Mouse (Mus musculus): ENCODE data around the gene Bud23. TPM values are rescaled to one million over a fixed set of nuclear protein-coding genes. Genes with fewer than 3 reads are reported as not detected.
"Not testable (repeated sequence)": the region's sequence is repeated elsewhere in the genome, so short reads cannot be mapped to it uniquely, and the experiment has no call there.

The Bud23 gene
- 10 to 100 TPM; 49.0 to 57.9 TPM for total RNA-seq (2021)
- long read RNA-seq, partial matches to known transcripts: 34 of 46 reads
- long read RNA-seq, other reads (novel, unspliced or antisense): 12 of 46 reads

DNA sequence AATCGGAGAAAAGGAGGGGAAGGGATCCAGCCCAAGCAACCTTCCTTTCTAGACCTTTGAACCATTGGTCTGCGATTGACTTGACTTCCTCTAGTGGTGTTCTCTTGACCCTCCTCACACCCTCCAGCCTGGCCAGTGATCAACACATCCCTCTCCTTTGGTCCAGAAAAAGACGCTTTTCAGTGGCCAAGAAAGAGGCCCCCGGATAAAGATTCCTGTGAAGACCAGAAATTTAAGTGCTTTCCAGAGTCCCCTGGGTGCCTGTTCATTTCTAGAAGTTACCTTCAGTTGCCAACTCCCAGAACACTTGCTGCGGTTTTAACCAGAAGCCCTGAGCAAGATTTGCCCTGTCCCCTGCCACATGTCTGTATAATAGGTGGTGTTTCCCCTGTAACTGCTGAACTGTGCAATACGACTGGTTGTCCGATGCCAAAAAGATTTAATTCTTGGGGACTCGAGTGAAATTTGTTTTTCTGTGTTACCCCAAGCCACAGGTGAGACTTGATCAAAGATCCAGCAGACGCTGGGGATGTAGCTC lies at the start of gene Bud23:
Gene Bud23, minus strand, starts transcription at position 51 of the 538 bp plus-strand sequence.
- not testable (repeated sequence) for DNase-seq (ENCODE audit: low spot score in 2 of 2)

DNA sequence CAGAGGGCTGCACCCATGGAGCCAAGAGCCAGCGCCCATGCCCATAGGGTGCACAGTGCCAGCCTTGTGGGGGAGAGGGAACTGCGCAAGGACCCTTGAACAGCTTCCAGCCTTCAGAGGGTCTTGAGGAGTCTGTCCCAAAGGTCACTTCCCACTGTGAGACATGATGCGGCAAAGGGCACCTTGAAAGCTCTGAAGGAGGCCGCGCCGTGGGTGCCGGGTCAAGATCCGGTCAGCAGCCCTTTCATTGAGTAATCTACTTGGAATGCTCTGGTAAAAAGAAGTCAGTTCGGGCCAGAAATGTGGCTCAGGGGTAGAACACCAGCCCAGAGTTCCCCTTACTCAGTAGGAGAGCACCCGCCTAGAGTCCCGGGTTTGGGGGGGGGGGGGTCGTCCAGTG lies 49.0 kb upstream of the Bud23 start:
- DNase-seq (ENCODE audit: low spot score in 2 of 2): no peak

DNA sequence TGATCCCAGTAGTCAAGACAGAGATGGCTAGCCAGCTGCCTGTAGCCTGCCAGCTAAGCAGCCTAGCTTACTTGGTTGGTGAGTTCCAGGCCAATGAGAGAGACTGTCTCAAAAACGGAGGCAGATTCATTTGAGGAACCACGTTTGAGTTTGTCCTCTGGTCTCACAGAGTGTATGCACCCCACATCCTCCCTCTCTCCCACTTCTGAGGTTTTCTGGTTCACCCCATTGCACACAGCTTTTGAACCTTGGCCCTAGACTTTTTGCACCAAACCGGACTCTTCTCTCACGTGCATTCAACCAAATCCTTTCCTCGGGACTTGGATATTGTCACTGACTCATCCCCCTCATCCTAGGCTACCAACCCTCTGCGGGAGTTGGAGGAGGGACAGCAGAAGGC lies 45.2 kb upstream of the Bud23 start:
- no peak for DNase-seq (ENCODE audit: low spot score in 2 of 2)

DNA sequence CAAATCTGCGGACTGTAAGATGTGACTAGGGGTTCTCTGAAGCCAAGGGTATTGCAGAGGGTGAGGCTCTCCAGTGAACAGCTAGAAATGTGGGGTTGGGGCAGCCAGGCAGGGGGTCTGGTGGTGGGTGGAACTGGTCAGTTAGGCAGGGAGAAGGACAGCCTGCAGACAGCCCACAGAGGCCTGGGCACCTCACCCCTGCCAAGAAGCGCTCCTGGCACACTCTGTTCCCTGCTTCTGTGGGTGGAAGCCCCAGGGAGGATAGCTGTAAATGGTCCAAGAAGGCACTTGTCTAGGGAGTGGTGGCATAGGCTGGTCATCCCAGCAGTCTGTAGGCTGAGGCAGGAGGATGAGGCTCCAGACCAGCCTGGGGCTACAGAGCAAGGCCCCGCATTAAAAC lies 44.7 kb upstream of the Bud23 start:
- DNase-seq (ENCODE audit: low spot score in 2 of 2): no peak

DNA sequence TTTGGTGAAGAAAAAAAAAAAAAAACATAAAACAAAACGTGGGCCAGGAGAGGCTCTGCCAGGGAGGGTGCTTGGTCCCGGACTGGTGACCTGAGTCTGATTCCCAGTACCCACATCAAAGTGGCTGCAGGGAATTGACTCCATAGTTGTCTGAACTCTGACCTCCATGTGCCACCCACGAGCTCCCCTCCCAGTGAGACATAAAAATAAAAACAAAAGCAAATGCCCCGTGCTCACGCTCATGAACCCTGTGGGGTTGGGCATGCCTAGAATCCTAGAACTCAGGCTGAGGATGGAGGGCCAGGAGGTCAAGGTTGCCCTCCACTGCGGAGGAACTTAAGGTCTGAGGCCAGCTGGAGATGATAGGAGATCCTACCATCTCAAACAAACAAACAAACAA lies 44.3 kb upstream of the Bud23 start:
- no peak for DNase-seq (ENCODE audit: low spot score in 2 of 2)

DNA sequence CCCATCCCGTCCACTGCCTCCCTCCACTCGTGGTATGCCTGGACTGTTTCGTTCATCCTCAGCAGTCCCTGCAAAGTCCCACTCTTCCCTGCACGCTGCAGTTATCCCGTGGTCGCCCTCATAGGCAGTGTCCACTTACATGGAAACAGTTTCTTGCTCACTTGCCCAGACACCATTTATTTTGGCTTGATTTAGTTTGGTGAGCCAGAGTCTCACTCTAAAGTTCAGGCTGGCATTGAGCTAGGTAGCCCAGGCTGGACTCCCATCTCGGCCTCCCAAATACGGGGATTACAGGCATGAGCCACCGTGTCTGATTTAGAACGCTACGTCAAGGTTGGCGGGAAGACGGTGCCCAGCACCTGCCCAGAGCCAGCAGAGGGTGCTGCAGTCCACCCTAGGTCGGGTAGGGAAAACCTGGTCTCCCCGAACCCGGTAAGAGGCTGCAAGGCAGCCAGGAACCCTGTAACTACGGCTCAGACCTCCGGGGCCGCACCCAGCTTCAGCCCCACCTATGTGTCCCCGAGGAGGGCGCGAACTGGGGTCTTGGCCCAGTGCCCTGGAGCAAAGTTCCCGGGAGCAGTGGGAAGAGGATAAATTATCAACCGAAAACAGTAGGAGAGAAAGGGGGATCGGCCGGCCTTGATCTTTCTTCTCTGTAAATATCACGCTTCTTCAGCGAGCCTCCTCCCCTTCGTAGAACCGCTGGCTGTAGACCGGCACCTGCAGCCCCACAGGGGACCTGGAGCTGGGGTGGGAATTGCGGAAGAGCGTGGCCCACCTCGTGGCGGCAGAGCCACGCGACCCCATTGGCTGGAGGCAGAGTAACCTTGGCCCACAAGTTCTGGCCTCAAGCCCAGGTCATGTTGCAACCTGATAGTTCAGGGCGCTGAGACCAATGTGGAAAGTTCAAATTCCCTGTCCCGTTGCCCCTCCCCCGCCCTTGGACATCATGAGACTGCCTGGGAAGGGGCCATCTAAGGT lies 43.1 kb upstream of the Bud23 start:
- no peak for DNase-seq (ENCODE audit: low spot score in 2 of 2)

DNA sequence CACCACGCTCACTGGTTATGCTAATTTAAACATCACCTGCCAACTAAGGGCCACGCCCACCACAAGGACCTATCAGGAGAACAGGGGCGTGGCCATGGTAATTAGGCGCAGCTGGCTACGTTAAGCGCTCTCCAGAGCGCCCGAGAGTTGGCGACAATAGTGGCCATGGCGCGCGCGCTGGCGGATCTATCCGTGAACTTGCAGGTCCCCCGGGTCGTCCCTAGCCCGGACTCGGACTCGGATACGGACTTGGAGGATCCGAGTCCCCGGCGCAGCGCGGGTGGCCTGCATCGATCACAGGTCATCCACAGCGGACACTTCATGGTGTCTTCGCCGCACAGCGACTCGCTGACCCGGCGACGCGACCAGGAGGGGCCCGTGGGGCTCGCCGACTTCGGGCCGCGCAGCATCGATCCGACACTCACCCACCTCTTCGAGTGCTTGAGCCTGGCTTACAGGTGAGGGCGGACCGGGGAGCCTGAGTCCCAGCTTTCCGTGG lies 42.0 kb upstream of the Bud23 start:
- DNase-seq (ENCODE audit: low spot score in 2 of 2): peak in 1 of 2 experiments; percentile 58

DNA sequence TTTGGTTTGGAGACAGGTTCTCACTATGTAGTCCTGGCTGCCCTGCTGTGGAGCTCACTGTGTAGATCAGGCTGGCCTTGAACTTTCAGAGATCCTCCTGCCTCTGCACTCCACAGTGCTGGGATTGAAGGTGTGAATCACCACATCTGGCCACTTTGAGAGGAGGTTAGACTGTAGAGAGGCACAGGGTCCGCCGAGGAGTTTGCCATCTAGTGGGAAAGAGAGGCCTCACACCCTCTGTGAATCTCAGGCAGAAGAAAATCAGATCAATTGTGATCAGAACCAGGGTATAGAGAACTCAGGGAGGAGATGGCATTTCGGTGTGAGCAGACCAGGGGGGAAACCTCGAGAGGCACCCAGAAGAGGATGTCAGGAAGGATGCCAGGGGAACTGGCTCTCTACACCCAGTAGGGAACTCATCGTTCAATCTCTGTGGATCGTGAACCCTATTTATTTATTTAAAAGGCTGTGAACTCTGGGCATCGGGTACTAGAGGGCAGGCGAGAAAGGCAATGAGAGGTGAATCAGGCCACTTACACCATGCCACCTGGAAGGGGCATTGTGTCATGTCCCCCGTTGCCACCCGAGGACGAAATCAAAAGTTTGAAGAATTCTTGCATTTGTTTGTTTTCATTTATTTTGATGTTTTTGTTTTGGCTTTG lies 39.4 kb upstream of the Bud23 start:
- DNase-seq (ENCODE audit: low spot score in 2 of 2): no peak

DNA sequence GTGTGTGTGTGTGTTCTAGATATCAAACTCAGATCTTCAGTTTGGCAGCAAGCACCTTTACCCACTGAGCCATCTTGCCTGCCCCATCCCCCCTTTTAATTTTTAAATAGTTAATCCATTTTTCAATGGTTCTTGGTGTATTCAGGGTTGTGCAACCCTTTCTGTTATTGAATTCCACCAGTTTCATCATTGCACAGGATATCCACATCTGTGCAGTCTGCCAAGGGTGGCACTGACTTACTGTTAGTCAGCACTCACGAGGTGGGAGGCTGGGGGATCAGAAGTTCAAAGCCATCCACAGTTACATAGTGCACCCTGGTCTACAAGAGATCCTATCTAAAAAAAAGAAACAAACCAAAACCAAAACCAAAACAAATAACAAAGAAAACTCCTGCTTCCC lies 36.2 kb upstream of the Bud23 start:
- DNase-seq (ENCODE audit: low spot score in 2 of 2): no peak

DNA sequence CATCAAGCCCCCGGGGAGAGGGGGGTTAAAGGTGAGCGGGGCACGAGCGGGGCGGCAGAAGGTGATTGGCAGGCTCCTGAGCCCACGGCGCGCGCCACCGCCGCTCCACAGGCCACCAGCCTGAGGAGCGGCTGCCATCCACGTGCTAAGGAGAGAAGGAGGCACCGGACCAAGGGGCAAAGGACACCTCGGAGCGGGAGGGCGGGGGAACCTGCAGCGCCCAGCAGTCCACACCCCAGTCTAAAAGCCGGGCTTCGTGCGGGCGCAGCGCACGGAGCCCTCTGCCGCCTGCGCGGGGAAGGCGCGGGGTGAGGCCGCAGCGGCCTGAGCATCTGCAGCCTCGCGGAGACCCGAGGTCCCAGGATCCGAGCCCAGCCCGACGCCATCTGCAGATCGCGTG lies 24.9 kb upstream of the Bud23 start, which contains the start of gene Mlxipl:
Gene Mlxipl, plus strand, starts transcription at position 238 of the 400 bp plus-strand sequence.
- no peak for DNase-seq (ENCODE audit: low spot score in 2 of 2)

DNA sequence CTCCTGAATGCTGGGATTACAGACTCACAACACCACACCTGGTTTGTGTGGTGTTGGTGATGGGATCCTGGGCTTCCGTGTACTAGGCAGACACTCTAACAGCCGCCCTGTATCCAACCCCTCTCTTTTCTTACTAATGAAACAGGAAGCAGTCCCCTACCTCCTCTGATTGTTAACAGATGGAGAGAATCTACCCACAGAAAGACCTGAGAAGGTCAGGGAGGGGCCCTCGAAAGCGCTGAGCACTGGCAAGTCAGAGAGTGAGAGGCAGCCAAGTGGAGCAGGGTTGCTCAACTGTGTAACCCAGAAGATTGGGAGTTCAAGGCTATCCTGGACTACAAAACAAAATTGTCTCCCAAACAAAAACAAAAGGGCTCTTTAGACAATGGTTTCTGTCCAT lies 22.1 kb upstream of the Bud23 start:
- no peak for DNase-seq (ENCODE audit: low spot score in 2 of 2)

DNA sequence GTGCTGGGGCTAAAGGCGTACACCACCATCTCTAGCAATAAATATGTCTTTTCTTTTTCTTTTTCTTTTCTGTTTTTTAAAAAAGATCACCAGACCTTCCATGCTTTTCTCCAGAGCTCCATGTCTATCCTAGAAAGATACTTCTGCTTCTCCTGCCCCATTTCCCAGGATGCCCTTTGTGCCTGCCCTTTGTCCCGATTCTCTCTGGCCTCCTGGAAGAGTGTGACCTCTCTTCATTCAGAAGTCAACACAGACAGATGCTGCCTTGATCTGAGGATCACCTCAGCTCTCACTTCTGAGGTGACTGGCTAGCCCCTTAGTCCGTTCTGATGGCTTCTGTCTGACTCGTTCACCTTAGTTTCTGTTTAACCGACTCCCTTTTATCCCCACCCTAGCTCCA lies 15.8 kb upstream of the Bud23 start:
- no peak for DNase-seq (ENCODE audit: low spot score in 2 of 2)

DNA sequence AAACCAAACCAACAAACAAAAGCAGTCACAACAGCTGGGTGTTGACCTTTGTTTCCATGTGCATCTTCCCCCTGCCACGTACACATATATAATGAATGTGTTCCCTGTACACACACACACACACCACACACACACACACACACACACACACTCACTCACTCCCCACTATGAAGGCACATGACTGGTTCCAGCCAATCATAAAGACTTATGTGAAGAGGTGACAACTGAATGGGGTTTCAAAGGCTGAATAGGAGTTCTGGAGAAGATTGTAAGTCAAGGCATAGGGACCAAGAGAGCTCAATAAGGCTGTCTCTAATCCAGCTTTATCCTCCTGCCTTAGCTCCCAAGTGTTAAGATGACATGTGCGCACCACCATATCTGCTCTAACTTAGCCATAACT lies 14.8 kb upstream of the Bud23 start:
- no peak for DNase-seq (ENCODE audit: low spot score in 2 of 2)

DNA sequence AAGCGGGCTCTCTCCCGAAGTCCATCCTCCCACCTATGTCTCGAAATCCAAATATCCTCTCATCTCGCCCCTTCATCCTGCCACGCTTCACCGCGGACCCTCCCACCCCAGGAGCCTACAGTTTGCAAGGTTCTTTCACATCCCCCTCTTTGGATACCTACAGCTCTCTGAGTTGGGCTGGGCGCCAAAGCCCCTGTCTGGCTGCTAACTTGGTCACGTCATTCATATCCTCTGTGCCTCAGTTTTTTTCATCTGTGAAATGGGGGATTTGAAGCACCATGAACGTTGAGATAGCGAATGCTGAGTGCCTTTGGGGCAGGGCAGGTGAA lies 13.7 kb upstream of the Bud23 start:
- DNase-seq (ENCODE audit: low spot score in 2 of 2): no peak

DNA sequence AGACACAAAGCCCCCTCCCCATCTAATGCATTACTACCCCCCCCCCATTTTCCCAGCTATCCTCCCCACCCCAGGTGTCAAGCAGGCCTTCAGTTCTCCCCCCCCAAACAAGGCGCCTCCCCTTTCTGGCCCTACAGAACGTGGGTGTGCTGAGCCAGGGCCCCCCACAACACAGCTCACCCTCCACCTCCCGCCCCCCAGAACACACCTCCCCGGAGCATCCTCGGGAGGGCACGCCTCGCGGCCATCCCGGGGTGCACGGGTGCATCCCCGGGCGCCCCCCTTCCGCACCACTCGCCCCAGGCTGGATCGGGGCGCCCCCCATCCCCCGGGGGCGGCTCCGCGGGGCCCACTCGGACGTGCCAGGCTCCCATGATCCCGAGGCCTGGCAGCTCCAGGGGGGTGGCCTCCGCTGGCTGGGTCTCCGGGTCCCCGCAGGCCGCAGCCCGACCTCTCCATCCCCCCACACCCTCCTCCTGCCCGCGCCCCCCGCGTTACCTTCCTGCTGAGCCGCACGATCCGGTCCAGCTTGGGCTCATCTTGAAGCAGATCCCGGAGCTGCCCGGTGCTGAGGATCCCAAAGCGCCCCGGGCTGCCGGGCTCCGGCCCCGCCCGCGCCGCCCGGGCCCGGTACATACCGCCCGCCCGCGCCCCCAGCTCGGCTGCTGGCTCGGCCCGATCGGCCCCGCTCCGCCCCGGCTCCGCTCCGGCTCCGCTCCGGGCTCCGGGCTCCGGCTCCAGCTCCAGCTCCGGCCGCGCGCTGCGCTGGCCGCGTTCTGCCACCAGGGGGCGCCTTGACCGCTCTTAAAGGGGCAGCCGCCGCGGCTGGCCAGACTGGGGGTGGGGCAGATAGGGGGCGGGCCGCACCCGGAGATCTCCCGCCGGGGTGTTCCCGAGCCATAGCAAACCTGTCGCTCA lies 13.1 kb upstream of the Bud23 start, which contains the start of gene Vps37d:
Gene Vps37d, minus strand, starts transcription at position 703 of the 918 bp plus-strand sequence.
- DNase-seq (ENCODE audit: low spot score in 2 of 2): peak; percentile 87 to 95

DNA sequence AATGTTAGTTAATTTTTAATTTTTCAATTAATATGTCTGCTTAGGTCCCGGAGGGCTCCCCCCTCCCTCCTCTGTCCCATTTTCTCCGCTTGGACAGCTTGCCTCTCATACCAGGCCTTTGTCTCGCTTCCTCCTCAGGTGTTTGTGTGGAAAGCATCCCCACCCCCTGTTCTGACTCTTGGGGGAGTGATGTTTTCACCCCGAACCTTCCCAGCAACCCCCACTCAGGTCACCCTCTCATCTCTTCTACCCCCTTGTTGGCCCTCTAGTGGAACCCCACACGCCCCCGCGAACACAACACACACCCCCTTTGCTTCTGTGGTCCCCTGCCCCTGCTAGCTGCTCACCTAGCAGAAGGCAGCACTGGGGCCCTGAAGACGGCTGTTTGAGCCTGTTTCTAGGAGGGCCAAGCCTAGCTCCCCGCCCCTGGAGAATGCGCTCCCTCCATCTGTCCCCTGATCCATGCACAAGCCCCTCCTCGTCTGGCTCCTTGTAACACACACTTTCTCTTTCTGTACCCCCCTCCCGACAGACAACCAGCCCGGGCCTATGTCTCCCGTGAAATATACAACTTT lies 12.3 kb upstream of the Bud23 start:
- DNase-seq (ENCODE audit: low spot score in 2 of 2): peak; percentile 35 to 45

DNA sequence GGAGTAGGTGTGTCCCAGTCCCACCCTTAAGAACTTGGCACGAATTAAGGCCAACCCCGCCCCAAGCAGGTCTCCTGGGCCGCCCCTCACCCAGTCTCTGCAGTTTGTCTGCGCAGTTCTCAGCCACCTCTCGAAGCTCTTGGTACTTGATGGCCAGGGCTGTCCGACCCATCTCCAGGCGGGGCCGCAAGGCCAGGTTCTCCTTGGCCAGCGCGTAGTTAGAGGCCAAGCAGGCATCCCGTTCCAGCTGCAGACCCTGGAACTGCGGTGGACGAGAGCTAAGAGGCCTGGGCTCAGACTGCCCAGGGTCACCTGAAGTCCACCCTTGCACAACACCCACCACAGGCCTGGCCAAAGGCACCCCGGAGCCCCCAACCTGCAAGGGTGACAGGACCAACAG lies 11.6 kb upstream of the Bud23 start:
- no peak for DNase-seq (ENCODE audit: low spot score in 2 of 2)

DNA sequence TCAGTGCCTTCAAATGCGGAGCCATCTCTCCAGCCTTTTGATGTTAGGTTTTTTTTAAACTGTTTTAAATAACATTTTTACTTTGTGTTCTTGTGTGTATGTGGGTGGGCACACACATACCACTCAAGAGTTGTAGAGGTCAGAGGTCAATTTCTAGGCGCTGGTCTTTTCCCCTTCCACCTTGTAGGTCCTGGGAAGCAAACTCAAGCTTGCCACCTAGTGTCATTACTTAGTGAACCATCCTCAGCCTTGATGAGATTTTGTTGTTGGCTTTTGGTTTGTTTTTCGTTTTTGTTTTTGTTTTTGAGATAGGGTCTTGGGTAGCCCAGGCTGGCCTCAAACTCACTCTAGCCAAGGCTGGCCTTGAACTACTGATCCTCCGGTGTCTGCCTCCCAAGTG lies 10.9 kb upstream of the Bud23 start:
- DNase-seq (ENCODE audit: low spot score in 2 of 2): no peak

DNA sequence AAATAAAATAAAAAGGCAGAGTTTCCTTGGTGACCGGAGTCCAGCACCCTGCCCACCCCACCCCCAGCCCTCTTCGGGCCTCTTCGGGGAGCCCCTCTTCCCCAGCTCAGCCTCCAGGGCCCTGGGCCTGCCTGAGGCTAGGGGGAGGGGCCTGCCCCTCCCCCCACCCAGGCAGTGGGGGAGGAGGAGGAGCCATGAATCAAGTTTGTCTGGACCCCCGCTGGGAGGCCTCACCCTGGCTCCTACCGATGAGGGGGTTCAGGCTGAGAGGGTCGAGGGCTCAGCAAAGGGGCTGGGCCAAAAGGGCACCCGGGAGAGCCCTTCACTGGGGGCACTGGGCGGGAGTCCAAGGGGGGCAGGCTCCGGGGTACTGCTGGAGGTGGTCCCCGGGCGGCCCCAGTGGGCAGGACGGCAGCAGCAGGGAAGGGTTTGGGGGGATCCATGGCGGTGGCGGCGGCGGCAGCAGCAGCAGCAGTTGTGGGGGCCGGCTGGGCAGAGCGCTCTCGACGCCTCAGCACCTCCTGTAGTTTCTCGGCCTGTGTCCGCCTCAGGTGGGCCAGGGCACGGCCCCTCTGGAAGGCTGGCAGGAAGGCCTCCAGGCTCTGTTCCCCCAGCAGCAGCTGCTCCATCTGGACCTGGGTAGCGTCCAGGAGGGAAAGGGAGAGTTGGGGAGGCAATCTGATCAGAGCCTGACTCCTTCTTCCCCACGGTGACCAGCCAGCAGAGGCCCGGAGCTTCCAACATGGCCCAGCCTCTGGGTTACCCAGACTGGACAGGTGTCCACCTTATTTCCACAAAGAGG lies 8.8 kb upstream of the Bud23 start:
- no peak for DNase-seq (ENCODE audit: low spot score in 2 of 2)

DNA sequence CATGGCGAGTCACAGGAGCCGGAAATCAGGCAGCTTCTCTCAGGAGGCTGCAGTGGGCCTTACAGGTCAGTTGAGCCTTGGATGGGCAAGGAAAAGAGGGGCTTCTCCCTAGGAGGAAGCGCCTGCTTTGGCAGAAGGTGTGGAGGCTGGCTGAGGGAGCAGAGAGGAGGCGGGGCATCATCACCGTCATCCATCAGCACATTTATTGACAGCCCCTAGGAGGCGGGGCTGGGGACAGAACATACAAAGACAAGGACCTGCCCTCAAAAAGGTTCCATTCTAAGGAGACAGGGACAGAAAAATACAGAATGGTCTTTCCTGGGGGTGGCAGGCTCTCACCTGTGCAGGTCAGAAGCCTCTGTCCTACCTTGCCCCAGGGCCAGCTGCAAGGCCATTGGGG lies 8.0 kb upstream of the Bud23 start:
- no peak for DNase-seq (ENCODE audit: low spot score in 2 of 2)
